Mouse (Mus musculus) stomach, embryonic 16.5 days (tissue): Measurements from ENCODE around the gene Btf3. TPM values are rescaled to one million over a fixed set of nuclear protein-coding genes. Genes with fewer than 3 reads are reported as not detected.

Experiments used
- ATAC-seq: fragments of 200-750 bp; cut with Nextera tagmentation; 2 replicates; pipeline ENCODE4 v1.8.0; 2017; ENCODE audit warnings: moderate number of reproducible peaks, moderate TSS enrichment; ENCODE audit not compliant: insufficient read depth, low FRiP score
- H3K27ac ChIP-seq: fragments of 300-500 bp; sonication (generic); 2 replicates; pipeline ENCODE4 v1.5.1; 2014; ENCODE audit warnings: low read length
- H3K27me3 ChIP-seq: fragments of 300-500 bp; sonication (generic); 2 replicates; pipeline ENCODE4 v1.6.1; 2014; ENCODE audit warnings: low read length, control low read depth, mixed read lengths; ENCODE audit not compliant: control insufficient read depth, insufficient read depth
- H3K36me3 ChIP-seq: fragments of 300-500 bp; sonication (generic); 2 replicates; pipeline ENCODE4 v1.6.1; 2014; ENCODE audit warnings: low read length; ENCODE audit not compliant: control insufficient read depth, insufficient read depth
- H3K4me1 ChIP-seq: fragments of 300-500 bp; sonication (generic); 2 replicates; pipeline ENCODE4 v1.6.1; 2014; ENCODE audit warnings: low read length, control low read depth, mixed read lengths; ENCODE audit not compliant: control insufficient read depth, insufficient read depth
- H3K4me2 ChIP-seq: fragments of 300-500 bp; sonication (generic); 2 replicates; pipeline ENCODE4 v1.6.1; 2014; ENCODE audit warnings: low read depth, low read length, mixed read lengths
- H3K4me3 ChIP-seq: fragments of 300-500 bp; sonication (generic); replicated peaks from 2 replicates; pipeline ENCODE4 v1.5.1; 2014; ENCODE audit warnings: mild to moderate bottlenecking, low read length
- H3K9ac ChIP-seq: fragments of 300-500 bp; sonication (generic); 2 replicates; pipeline ENCODE4 v1.6.1; 2014; ENCODE audit warnings: low read length
- H3K9me3 ChIP-seq: fragments of 300-500 bp; sonication (generic); replicated peaks from 2 replicates; pipeline ENCODE4 v1.6.1; 2016; ENCODE audit warnings: low read length, control low read depth; ENCODE audit not compliant: control insufficient read depth
- WGBS: fragments of 180-500 bp; shearing (Covaris S2); extraction: QIAGEN DNeasy Blood & Tissue Kit; methylation state at CpG from one replicate; pipeline ENCODE4 v1.1.7; 2014; 5-methylcytosine and 5-hydroxymethylcytosine counted together
- polyA plus RNA-seq: library from polyadenylated mRNA; unstranded; fragments of >200 nt; fragmentation: Nextera tagmentation; extraction: Ambion mirVana; gene quantifications from 2 replicates; pipeline ENCODE4 v1.2.1, GENCODE M21; 2015

The Btf3 gene
- polyA plus RNA-seq, 1 experiment from 2014 or later, result 636 TPM

- H3K9me3 ChIP-seq, result no peaks in the 10 kb centered on the region
- no peak overlapping the region for H3K27ac ChIP-seq
- ATAC-seq, result no peak
- 26% methylated on average over 5 of the region's 5 CpGs for WGBS
- peak overlapping the region; percentile 82 for H3K4me2 ChIP-seq
- H3K4me1 ChIP-seq, result peaks cover 19% of the 10 kb centered on the region
- no peaks in the 10 kb centered on the region for H3K36me3 ChIP-seq
- peak overlapping the region; percentile 92 for H3K9ac ChIP-seq
- H3K4me3 ChIP-seq, result peak overlapping the region; percentile 99
- H3K27me3 ChIP-seq, result no peaks in the 10 kb centered on the region
Measured at GRCm38 (mm10) chr13:98264111-98264510, 52.7 kb downstream of the Btf3 start.

DNA sequence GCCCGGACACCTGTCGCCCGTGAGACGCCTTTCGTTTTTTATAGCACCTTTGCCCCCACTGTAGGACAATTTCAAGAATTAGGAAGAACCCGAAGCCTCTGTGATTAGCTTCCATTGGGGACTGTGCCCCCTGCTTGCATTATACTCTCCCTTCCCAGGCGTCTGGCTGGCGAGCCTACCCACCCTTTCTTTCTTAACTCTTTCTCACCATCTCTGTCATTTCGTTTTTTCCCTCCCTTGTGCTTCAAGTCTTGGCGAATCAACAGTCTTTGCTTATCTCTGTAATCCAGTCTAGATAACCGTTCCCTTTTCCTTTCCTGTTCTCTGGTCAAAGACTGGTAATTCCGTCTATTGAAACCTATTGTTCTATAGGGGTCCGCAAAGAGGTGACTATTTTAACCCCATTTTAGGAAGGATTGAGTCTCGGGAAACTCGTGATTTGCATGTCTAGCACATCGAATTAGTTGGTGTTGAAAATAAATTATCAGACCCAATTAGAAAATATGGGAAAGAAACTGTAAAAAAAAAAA is 53.3 kb downstream of the Btf3 start:
- H3K4me1 ChIP-seq, result peaks cover 19% of the 10 kb centered on the region
- H3K36me3 ChIP-seq, result no peaks in the 10 kb centered on the region
- no peaks in the 10 kb centered on the region for H3K9me3 ChIP-seq
- H3K4me3 ChIP-seq, result peak overlapping the region; percentile 99
- H3K4me2 ChIP-seq, result peak overlapping the region; percentile 82
- under 1% methylated on average over 16 of the region's 16 CpGs for WGBS
- peak overlapping the region; percentile 92 for H3K9ac ChIP-seq
- ATAC-seq, result peak; percentile 11; the same call in 1 of the 2 replicates
- peak overlapping the region; percentile 88 for H3K27ac ChIP-seq
- H3K27me3 ChIP-seq, result no peaks in the 10 kb centered on the region

DNA sequence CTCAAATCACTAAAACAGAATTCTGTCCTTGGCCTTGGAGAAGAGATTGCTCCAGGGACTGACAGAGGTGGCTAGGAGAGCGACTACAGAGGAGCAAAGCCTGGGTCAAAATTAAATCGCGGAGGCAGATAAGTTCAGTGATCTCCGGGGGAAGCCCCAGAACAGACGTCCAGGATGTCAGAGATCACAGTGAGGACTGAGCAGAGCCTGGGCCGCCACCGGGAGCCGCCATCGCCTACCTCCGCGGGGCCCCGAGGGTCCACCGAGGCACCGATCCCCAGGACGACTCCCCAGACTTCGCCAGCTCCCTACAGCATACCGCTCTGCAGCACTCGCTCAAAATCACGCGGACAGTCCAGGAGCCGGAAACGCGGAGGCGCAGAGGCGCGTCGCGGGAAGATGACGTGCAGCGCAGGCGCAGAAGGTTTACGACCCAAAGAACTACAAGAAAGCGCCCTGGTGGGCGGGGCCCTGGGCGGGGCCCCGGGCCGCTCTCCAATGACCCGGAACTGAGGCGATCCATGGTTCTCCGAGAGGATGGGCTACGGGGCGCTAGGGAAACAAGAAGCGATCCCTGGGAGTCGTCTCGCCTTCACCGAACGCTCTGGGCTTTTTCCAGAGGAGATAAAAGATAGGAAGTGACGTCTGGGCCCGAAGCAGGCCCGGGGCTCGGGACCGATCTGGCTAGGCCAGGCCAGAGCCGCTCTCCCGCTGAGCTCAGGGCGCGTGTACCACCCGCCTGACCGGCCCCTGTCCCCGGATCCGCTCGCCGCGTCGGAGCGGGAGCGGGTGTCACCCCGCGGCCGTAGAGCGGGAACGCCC is 54.0 kb downstream of the Btf3 start, which contains the start of the genes Utp15 and Ankra2:
Gene Utp15 (minus strand): TSS at position 406 of the 822 bp plus-strand sequence.
Gene Ankra2 (plus strand): TSS at position 439 of the 822 bp plus-strand sequence.
- Histone ChIP-seq H3K9ac (peak within 1 kb of the TSS; percentile 92), H3K4me3 (peak within 1 kb of the TSS; percentile 99), H3K36me3 (0 out of 2 replicates have a peak, but pooled peaks cover 5% of the 10 kb centered on the region), H3K9me3 (no peaks in the 10 kb centered on the region), H3K4me1 (peaks cover 19% of the 10 kb centered on the region), H3K4me2 (peak within 1 kb of the TSS; percentile 96), H3K27ac (peak within 1 kb of the TSS; percentile 88), H3K27me3 (no peaks in the 10 kb centered on the region)
- peak; percentile 100 for ATAC-seq
- under 1% methylated on average over 71 of the region's 71 CpGs for WGBS

Other genes starting within 250 kb of the Btf3 start
- 26.6 and 30.7 TPM in 2 replicates for gene Arhgef28, start 110.6 kb downstream of the Btf3 start, polyA plus RNA-seq
- gene Utp15, start 54.0 kb downstream of the Btf3 start, polyA plus RNA-seq, result 27.8 and 30.0 TPM in 2 replicates
- 17.8 and 20.6 TPM in 2 replicates for gene Ankra2, start 53.9 kb downstream of the Btf3 start, polyA plus RNA-seq
- gene Gm21976, start 37.1 kb downstream of the Btf3 start, polyA plus RNA-seq, result not detected in 2 replicates
- 0.04 TPM in 1 of 2 replicates, not detected in the other for gene Foxd1, start 37.2 kb upstream of the Btf3 start, polyA plus RNA-seq
- 1.6 and 3.8 TPM in 2 replicates for gene Gm10320, start 175.0 kb upstream of the Btf3 start, polyA plus RNA-seq